Mouse (Mus musculus) embryonic facial prominence, embryonic 12.5 days (tissue): ENCODE data around the gene Hivep3. TPM values are rescaled to one million over a fixed set of nuclear protein-coding genes. Genes with fewer than 3 reads are reported as not detected.

ENCODE experiments used
- ATAC-seq: fragments of 200-750 bp; cut with Nextera tagmentation; 2 replicates; pipeline ENCODE4 v1.8.0; 2017; ENCODE audit not compliant: insufficient number of reproducible peaks, insufficient read depth, low FRiP score, low TSS enrichment
- H3K27ac ChIP-seq: fragments of 300-500 bp; sonication (generic); 2 replicates; pipeline ENCODE4 v1.5.1; 2016; ENCODE audit warnings: mild to moderate bottlenecking
- H3K27me3 ChIP-seq: fragments of 300-500 bp; sonication (generic); 2 replicates; pipeline ENCODE4 v1.6.1; 2016; ENCODE audit warnings: mild to moderate bottlenecking, moderate library complexity
- H3K36me3 ChIP-seq: fragments of 300-500 bp; sonication (generic); 2 replicates; pipeline ENCODE4 v1.6.1; 2016; ENCODE audit warnings: mild to moderate bottlenecking
- H3K4me1 ChIP-seq: fragments of 300-500 bp; sonication (generic); 2 replicates; pipeline ENCODE4 v1.6.1; 2016
- H3K4me2 ChIP-seq: fragments of 300-500 bp; sonication (generic); replicated peaks from 2 replicates; pipeline ENCODE4 v1.6.1; 2016; ENCODE audit warnings: mild to moderate bottlenecking, moderate library complexity
- H3K4me3 ChIP-seq: fragments of 300-500 bp; sonication (generic); 2 replicates; pipeline ENCODE4 v1.5.1; 2016; ENCODE audit warnings: mild to moderate bottlenecking
- H3K9ac ChIP-seq: fragments of 300-500 bp; sonication (generic); 2 replicates; pipeline ENCODE4 v1.6.1; 2016; ENCODE audit warnings: mild to moderate bottlenecking, moderate library complexity
- H3K9me3 ChIP-seq: fragments of 300-500 bp; sonication (generic); 2 replicates; pipeline ENCODE4 v1.6.1; 2016; ENCODE audit warnings: mild to moderate bottlenecking, moderate library complexity
- WGBS: fragments of 180-500 bp; shearing (Covaris S2); methylation state at CpG from one replicate; pipeline ENCODE4 v1.1.7; 2016; 5-methylcytosine and 5-hydroxymethylcytosine counted together
- polyA plus RNA-seq: library from polyadenylated mRNA; unstranded; fragments of >200 nt; fragmentation: Nextera tagmentation; extraction: Ambion mirVana; gene quantifications from 2 replicates; pipeline ENCODE4 v1.2.1, GENCODE M21; 2016

Gene Hivep3
- polyA plus RNA-seq, 1 experiment from 2014 or later: 3.2 TPM

GRCm38 (mm10) chr4:119901556-119902491 is 168.2 kb downstream of the Hivep3 start:
- Histone ChIP-seq H3K36me3 (no peaks in the 10 kb centered on the region), H3K27ac (no peak overlapping the region), H3K4me1 (no peaks in the 10 kb centered on the region), H3K9ac (no peak overlapping the region), H3K4me3 (no peak overlapping the region), H3K27me3 (no peaks in the 10 kb centered on the region), H3K9me3 (no peaks in the 10 kb centered on the region), H3K4me2 (no peak overlapping the region)
- WGBS: 69% methylated on average over 16 of the region's 16 CpGs
- no peak for ATAC-seq

GRCm38 (mm10) chr4:119903328-119903727 is 169.7 kb downstream of the Hivep3 start:
- no peak overlapping the region for H3K9ac ChIP-seq
- H3K27me3 ChIP-seq: no peaks in the 10 kb centered on the region
- H3K4me1 ChIP-seq: no peaks in the 10 kb centered on the region
- no peak overlapping the region for H3K4me2 ChIP-seq
- no peaks in the 10 kb centered on the region for H3K36me3 ChIP-seq
- no peak for ATAC-seq
- no peaks in the 10 kb centered on the region for H3K9me3 ChIP-seq
- no peak overlapping the region for H3K27ac ChIP-seq
- no peak overlapping the region for H3K4me3 ChIP-seq

GRCm38 (mm10) chr4:119903806-119904205 is 170.2 kb downstream of the Hivep3 start:
- no peaks in the 10 kb centered on the region for H3K27me3 ChIP-seq
- 41% methylated on average over 1 of the region's 1 CpGs for WGBS
- H3K9me3 ChIP-seq: no peaks in the 10 kb centered on the region
- H3K4me1 ChIP-seq: no peaks in the 10 kb centered on the region
- no peak overlapping the region for H3K27ac ChIP-seq
- ATAC-seq: no peak
- no peaks in the 10 kb centered on the region for H3K36me3 ChIP-seq
- H3K4me3 ChIP-seq: no peak overlapping the region
- no peak overlapping the region for H3K4me2 ChIP-seq
- no peak overlapping the region for H3K9ac ChIP-seq

GRCm38 (mm10) chr4:119904296-119904695 is 170.7 kb downstream of the Hivep3 start:
- Histone ChIP-seq H3K27ac (no peak overlapping the region), H3K9ac (no peak overlapping the region), H3K36me3 (no peaks in the 10 kb centered on the region), H3K27me3 (no peaks in the 10 kb centered on the region), H3K4me3 (no peak overlapping the region), H3K4me1 (no peaks in the 10 kb centered on the region), H3K4me2 (no peak overlapping the region), H3K9me3 (no peaks in the 10 kb centered on the region)
- 84% methylated on average over 4 of the region's 4 CpGs for WGBS
- no peak for ATAC-seq

- WGBS: 81% methylated on average over 4 of the region's 4 CpGs
- ATAC-seq: no peak
- no peak overlapping the region for H3K9ac ChIP-seq
- H3K4me2 ChIP-seq: no peak overlapping the region
- H3K9me3 ChIP-seq: no peaks in the 10 kb centered on the region
- H3K4me3 ChIP-seq: no peak overlapping the region
- H3K4me1 ChIP-seq: no peaks in the 10 kb centered on the region
- H3K27ac ChIP-seq: no peak overlapping the region
- no peaks in the 10 kb centered on the region for H3K36me3 ChIP-seq
- H3K27me3 ChIP-seq: no peaks in the 10 kb centered on the region
Observed at GRCm38 (mm10) chr4:119907106-119907505, 173.5 kb downstream of the Hivep3 start.

- 70% methylated on average over 13 of the region's 13 CpGs for WGBS
- Histone ChIP-seq H3K27ac (no peak overlapping the region), H3K36me3 (no peaks in the 10 kb centered on the region), H3K4me1 (no peaks in the 10 kb centered on the region), H3K27me3 (no peaks in the 10 kb centered on the region), H3K9me3 (no peaks in the 10 kb centered on the region), H3K4me2 (no peak overlapping the region), H3K4me3 (no peak overlapping the region), H3K9ac (no peak overlapping the region)
- no peak for ATAC-seq
Observed at GRCm38 (mm10) chr4:119911071-119911904, 177.7 kb downstream of the Hivep3 start.

GRCm38 (mm10) chr4:119912216-119912615 is 178.6 kb downstream of the Hivep3 start:
- no peaks in the 10 kb centered on the region for H3K36me3 ChIP-seq
- no peaks in the 10 kb centered on the region for H3K27me3 ChIP-seq
- H3K9me3 ChIP-seq: no peaks in the 10 kb centered on the region
- H3K4me1 ChIP-seq: no peaks in the 10 kb centered on the region
- ATAC-seq: no peak
- H3K4me2 ChIP-seq: no peak overlapping the region
- WGBS: 58% methylated on average over 2 of the region's 2 CpGs
- H3K9ac ChIP-seq: no peak overlapping the region
- H3K4me3 ChIP-seq: no peak overlapping the region
- no peak overlapping the region for H3K27ac ChIP-seq

- Histone ChIP-seq H3K4me1 (no peaks in the 10 kb centered on the region), H3K27me3 (no peaks in the 10 kb centered on the region), H3K4me2 (no peak overlapping the region), H3K27ac (no peak overlapping the region), H3K9me3 (no peaks in the 10 kb centered on the region), H3K4me3 (no peak overlapping the region), H3K36me3 (no peaks in the 10 kb centered on the region), H3K9ac (no peak overlapping the region)
- WGBS: 25% methylated on average over 4 of the region's 4 CpGs
- ATAC-seq: no peak
Observed at GRCm38 (mm10) chr4:119914194-119914593, 180.6 kb downstream of the Hivep3 start.

- Histone ChIP-seq H3K36me3 (no peaks in the 10 kb centered on the region), H3K9me3 (no peaks in the 10 kb centered on the region), H3K27me3 (no peaks in the 10 kb centered on the region), H3K4me3 (no peak overlapping the region), H3K4me2 (no peak overlapping the region), H3K9ac (no peak overlapping the region), H3K4me1 (no peaks in the 10 kb centered on the region), H3K27ac (no peak overlapping the region)
- 71% methylated on average over 2 of the region's 2 CpGs for WGBS
- no peak for ATAC-seq
Observed at GRCm38 (mm10) chr4:119915069-119915468, 181.5 kb downstream of the Hivep3 start.

- no peaks in the 10 kb centered on the region for H3K4me1 ChIP-seq
- H3K27ac ChIP-seq: no peak overlapping the region
- 70% methylated on average over 7 of the region's 7 CpGs for WGBS
- no peak overlapping the region for H3K4me2 ChIP-seq
- no peaks in the 10 kb centered on the region for H3K27me3 ChIP-seq
- no peak overlapping the region for H3K4me3 ChIP-seq
- no peak overlapping the region for H3K9ac ChIP-seq
- H3K9me3 ChIP-seq: no peaks in the 10 kb centered on the region
- H3K36me3 ChIP-seq: no peaks in the 10 kb centered on the region
- no peak for ATAC-seq
Observed at GRCm38 (mm10) chr4:119917502-119917901, 183.9 kb downstream of the Hivep3 start.

- no peaks in the 10 kb centered on the region for H3K27me3 ChIP-seq
- no peak overlapping the region for H3K4me3 ChIP-seq
- no peaks in the 10 kb centered on the region for H3K4me1 ChIP-seq
- H3K9me3 ChIP-seq: peaks cover 8% of the 10 kb centered on the region; the same call in 1 of the 2 replicates
- no peak overlapping the region for H3K27ac ChIP-seq
- no peak for ATAC-seq
- H3K9ac ChIP-seq: no peak overlapping the region
- no peak overlapping the region for H3K4me2 ChIP-seq
- H3K36me3 ChIP-seq: no peaks in the 10 kb centered on the region
- 72% methylated on average over 5 of the region's 5 CpGs for WGBS
Observed at GRCm38 (mm10) chr4:119919349-119919748, 185.8 kb downstream of the Hivep3 start.
